Mouse (Mus musculus) cortical plate, adult 2 months (tissue): Measurements from ENCODE around the gene Arrdc1. TPM values are rescaled to one million over a fixed set of nuclear protein-coding genes. Genes with fewer than 3 reads are reported as not detected.
A peak's percentile ranks its signal among the peaks of the same experiment; 100 is the strongest.

Experiments
- H3K27ac ChIP-seq: fragments of 200-500 bp; 2 replicates; pipeline ENCODE4 v1.5.1; 2012; ENCODE audit warnings: low read length, control low read depth, inconsistent platforms; ENCODE audit not compliant: insufficient read depth
- H3K4me1 ChIP-seq: fragments of 200-500 bp; 2 replicates; pipeline ENCODE4 v1.6.1; 2011; ENCODE audit warnings: low read length; ENCODE audit not compliant: control insufficient read depth, insufficient read depth
- H3K4me3 ChIP-seq: fragments of 200-500 bp; 2 replicates; pipeline ENCODE4 v1.5.1; 2011; ENCODE audit warnings: mild to moderate bottlenecking, low read length, control low read depth; ENCODE audit not compliant: insufficient read depth
- CTCF ChIP-seq: fragments of 200-500 bp; IDR thresholded peaks from 2 replicates; pipeline ENCODE4 v1.5.1; 2011; ENCODE audit warnings: mild to moderate bottlenecking, control low read depth, low read length; ENCODE audit not compliant: insufficient read depth; ENCODE audit errors: extremely low read depth
- POLR2A ChIP-seq: fragments of 200-500 bp; IDR thresholded peaks from 2 replicates; pipeline ENCODE4 v1.6.1; 2011; ENCODE audit warnings: mild to moderate bottlenecking, low read length, control low read depth; ENCODE audit not compliant: insufficient read depth; ENCODE audit errors: extremely low read depth
- polyA plus RNA-seq: library from polyadenylated mRNA; depleted of rRNA; stranded (reverse); fragments of >200 nt; gene quantifications from 2 replicates; pipeline ENCODE4 v1.2.3, GENCODE M21; 2012

The Arrdc1 gene
- polyA plus RNA-seq, 1 experiment: 40.4 TPM

DNA sequence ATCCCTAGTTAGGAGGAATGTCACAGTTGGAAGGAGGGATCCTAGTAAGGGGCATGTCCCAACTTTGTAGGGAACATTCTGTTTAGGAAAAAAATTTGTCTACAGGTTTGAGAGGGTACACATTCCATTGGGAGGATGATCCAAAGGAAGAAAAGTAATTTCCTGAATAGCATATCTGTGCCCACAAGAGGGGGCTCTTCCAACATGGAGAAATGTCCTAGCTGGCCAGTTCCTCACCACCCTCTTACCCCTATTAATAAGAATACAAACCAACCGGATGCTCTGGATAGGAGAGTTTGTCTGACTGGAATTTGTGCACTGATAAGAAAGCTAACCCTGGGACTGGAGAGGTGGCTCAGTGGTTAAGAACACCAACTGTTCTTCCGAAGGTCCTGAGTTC, 11.5 kb downstream of the Arrdc1 start:
- TF ChIP-seq POLR2A (no peak), CTCF (peak; percentile 26; the same call in 1 of the 2 replicates)
- no peaks in the 10 kb centered on the region for H3K4me1 ChIP-seq
- H3K27ac ChIP-seq: no peak overlapping the region
- no peak overlapping the region for H3K4me3 ChIP-seq

DNA sequence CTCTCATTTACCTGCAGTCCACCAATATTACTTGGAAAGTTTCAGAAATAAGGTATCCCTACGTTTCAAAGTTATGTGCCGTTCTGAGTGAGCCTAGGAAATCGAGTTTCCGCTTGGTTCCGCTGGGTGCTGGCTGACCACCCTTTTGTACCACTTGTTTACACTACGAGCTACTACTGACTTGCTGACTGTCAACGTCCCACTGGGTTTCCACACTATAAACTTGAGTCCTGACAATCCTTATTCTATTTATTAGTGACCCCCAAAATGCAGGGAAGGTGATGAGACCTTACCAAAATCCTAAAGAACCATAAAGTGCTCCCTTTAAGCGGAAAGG, 15.2 kb downstream of the Arrdc1 start:
- TF ChIP-seq CTCF (no peak), POLR2A (no peak)
- Histone ChIP-seq H3K27ac (peak overlapping the region; percentile 39; the same call in 1 of the 2 replicates), H3K4me1 (peaks cover 5% of the 10 kb centered on the region; the same call in 1 of the 2 replicates), H3K4me3 (peak overlapping the region; percentile 80)

- H3K4me3 ChIP-seq: peak within 1 kb of the TSS; percentile 80
- H3K27ac ChIP-seq: peak within 1 kb of the TSS; percentile 78
- peaks cover 5% of the 10 kb centered on the region; the same call in 1 of the 2 replicates for H3K4me1 ChIP-seq
- TF ChIP-seq POLR2A (peak; percentile 91), CTCF (no peak)
These were observed 15.9 kb downstream of the Arrdc1 start, which contains the start of gene Ehmt1 for GRCm38 (mm10) chr2:24918930-24919838. TSS of gene Ehmt1 (minus strand) at chr2:24919614.

DNA sequence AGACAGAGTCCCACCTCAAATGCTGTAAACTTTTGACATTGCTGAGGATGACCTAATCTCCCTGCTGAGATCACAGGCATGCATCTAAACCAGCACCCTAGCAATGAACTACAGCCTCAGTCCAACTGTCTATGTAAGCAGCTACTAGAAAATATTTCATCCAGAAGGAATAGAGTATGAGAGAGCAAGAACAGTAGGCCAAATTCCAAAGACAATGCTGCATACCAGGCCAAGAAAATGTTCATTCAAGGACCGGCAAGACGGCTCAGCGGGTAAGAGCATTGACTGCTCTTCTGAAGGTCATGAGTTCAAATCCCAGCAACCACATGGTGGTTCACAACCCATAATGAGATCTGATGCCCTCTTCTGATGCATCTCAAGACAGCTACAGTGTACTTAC, 20.3 kb downstream of the Arrdc1 start:
- H3K4me3 ChIP-seq: no peak overlapping the region
- TF ChIP-seq CTCF: no peak
- TF ChIP-seq POLR2A: no peak
- no peak overlapping the region for H3K27ac ChIP-seq
- H3K4me1 ChIP-seq: peaks cover 5% of the 10 kb centered on the region; the same call in 1 of the 2 replicates

GRCm38 (mm10) chr2:24912589-24912988, 22.5 kb downstream of the Arrdc1 start:
- TF ChIP-seq CTCF (no peak), POLR2A (no peak)
- no peak overlapping the region for H3K4me3 ChIP-seq
- peaks cover 1% of the 10 kb centered on the region; the same call in 1 of the 2 replicates for H3K4me1 ChIP-seq
- H3K27ac ChIP-seq: no peak overlapping the region

- no peaks in the 10 kb centered on the region for H3K4me1 ChIP-seq
- TF ChIP-seq CTCF (no peak), POLR2A (no peak)
These were observed 22.9 kb downstream of the Arrdc1 start for GRCm38 (mm10) chr2:24912189-24912588.

DNA sequence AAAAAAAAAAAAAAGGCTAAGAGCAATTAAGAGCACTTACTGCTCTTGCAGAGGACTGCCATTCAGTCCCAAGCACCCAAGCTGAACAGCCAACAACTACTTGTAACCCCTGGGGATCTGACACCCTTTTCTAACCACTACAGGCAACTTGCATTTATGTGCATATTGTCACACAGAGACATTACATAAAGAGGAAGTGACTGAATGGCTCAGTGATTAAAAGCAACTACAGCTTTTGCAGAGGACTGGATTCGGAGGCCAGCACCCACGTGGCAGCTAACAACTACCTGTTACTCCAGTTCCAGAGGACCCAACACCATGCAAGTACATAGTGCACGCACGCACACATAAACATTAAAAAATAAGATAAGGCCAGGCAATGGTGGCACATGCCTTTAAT, 24.6 kb downstream of the Arrdc1 start:
- peaks cover 4% of the 10 kb centered on the region for H3K4me1 ChIP-seq
- no peak overlapping the region for H3K27ac ChIP-seq
- no peak overlapping the region for H3K4me3 ChIP-seq
- TF ChIP-seq POLR2A: no peak
- no peak for TF ChIP-seq CTCF

More at GRCm38 (mm10) chr2:24912189-24912588, 22.9 kb downstream of the Arrdc1 start:
- H3K27ac ChIP-seq: no peak overlapping the region
- no peak overlapping the region for H3K4me3 ChIP-seq

GRCm38 (mm10) chr2:24905653-24906155, 29.3 kb downstream of the Arrdc1 start:
- peaks cover 5% of the 10 kb centered on the region for H3K4me1 ChIP-seq
- H3K4me3 ChIP-seq: no peak overlapping the region
- TF ChIP-seq CTCF (no peak), POLR2A (no peak)
- no peak overlapping the region for H3K27ac ChIP-seq

DNA sequence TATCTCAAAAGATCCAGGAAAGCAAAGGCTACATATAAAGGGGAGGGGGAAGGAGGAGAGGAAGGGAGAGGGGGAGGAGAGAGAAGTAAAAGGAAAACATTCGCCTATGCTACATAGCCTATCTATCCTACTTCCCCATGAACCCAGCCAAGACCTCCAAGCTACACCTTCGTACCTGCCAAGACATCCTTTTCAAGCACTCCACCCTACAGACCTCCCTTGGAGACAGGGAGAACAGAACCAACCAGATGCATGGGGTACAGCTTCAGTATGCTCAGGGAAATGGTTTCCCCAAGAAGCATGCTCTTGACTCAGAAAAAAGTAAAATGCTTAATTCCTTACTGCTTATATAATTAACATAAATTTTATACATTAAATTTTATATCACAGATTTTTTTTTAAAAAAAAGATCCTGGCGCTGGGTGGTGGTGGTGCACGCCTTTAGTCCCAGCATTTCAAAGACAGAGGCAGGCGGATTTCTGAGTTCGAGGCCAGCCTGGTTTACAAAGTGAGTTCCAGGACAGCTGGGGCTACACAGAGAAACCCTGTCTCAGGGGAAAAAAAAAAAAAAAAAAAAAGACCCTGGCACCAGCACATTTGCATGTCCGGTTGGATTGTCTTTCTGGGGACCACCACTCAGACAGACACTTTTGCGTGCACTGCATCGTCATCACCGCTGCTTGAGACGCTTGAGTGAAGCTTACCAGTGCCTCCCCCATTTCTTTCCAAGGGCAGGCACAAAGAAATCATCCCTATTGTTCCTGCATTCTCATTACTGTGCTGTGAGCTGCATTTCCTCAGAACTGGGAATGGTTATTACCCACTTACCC, 30.0 kb downstream of the Arrdc1 start:
- TF ChIP-seq CTCF (no peak), POLR2A (no peak)
- Histone ChIP-seq H3K4me1 (peaks cover 5% of the 10 kb centered on the region), H3K27ac (no peak overlapping the region), H3K4me3 (no peak overlapping the region)

DNA sequence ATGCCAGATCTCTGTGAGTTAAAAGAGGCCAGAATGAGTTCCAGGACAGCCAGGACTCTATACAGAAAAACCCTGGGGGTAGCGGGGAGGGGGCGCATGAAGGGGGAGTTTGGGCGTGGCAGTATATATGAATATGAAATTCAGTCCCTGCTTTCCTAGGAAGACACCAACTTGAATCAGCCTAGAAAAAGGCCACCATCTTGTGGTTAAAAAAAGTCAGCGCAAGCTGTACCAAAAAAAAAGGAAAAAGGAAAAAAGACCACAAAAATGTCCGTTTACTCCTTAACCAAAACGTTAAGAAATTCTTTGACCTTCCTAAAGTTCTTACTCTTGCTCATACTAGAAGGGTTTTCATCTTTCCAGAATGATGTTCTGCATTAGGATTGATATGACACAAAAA, 32.1 kb downstream of the Arrdc1 start:
- Histone ChIP-seq H3K27ac (no peak overlapping the region), H3K4me1 (peaks cover 5% of the 10 kb centered on the region), H3K4me3 (no peak overlapping the region)
- no peak for TF ChIP-seq POLR2A
- TF ChIP-seq CTCF: no peak
